Mouse (Mus musculus) layer of hippocampus, postnatal 14 days (tissue): ENCODE measurements around the gene B3gnt3. TPM values are rescaled to one million over a fixed set of nuclear protein-coding genes. Genes with fewer than 3 reads are reported as not detected.
"Not testable (repeated sequence)": the region's sequence is repeated elsewhere in the genome, so short reads cannot be mapped to it uniquely, and the experiment has no call there.

ENCODE experiments used
- DNase-seq, 2 experiments: peaks; one replicate each; pipeline ENCODE4 v3.0.0; 2021 to 2022; ENCODE audit warnings: low spot score in 2 of 2, mixed read lengths in 1 of 2
- long read RNA-seq, 2 experiments: library from polyadenylated mRNA; stranded (forward); transcript quantifications; one replicate each; pipeline ENCODE4 v2.0.0; 2021
- total RNA-seq, 2 experiments: library from RNA; stranded (reverse); gene quantifications; 2 replicates each; pipeline ENCODE4 v1.2.3; 2021

Gene B3gnt3
- under 1 TPM; 0.23 to 0.48 TPM for total RNA-seq
- long read RNA-seq, experiment 1, partial matches to known transcripts: 0 of 1 reads
- long read RNA-seq, experiment 1, other reads (novel, unspliced or antisense): 0 of 1 reads
- long read RNA-seq, experiment 2, partial matches to known transcripts: 0 of 1 reads
- long read RNA-seq, experiment 2, other reads (novel, unspliced or antisense): 1 of 1 reads

DNA sequence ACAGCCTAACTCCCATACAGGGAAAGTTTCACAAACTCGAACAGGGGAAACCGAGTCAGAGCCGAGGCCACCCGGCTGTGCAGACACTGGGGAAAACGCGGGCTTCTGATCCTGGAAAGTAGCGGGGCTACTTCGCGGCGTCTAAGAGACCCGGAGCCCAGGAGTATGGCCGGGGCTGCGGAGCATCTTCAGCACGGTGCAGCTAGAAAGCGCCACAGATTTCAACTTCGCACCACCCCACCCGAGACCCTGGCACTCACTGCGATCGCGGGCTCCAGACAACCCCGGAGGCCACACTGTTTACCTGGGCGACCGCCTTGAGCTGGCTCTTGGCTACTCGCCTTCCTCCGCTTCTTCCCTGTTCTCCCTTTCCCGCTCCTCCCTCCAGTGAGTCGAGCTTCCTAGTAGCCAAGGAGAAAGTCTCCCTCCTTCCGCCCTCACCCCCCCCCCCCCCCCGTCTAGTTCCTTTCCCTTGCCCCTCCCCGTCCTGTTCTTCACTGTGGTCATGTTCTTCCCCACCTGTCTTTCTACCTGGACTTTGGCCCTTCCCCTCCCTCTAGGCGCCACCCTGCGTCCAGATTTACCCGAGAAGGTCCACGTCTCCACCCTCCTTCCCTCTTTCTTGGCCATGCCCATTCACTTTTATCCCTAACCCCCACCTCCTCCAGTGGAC lies at the start of gene B3gnt3:
B3gnt3 (minus strand) TSS at position 376 of the 673 bp plus-strand sequence.
- DNase-seq: no peak

DNA sequence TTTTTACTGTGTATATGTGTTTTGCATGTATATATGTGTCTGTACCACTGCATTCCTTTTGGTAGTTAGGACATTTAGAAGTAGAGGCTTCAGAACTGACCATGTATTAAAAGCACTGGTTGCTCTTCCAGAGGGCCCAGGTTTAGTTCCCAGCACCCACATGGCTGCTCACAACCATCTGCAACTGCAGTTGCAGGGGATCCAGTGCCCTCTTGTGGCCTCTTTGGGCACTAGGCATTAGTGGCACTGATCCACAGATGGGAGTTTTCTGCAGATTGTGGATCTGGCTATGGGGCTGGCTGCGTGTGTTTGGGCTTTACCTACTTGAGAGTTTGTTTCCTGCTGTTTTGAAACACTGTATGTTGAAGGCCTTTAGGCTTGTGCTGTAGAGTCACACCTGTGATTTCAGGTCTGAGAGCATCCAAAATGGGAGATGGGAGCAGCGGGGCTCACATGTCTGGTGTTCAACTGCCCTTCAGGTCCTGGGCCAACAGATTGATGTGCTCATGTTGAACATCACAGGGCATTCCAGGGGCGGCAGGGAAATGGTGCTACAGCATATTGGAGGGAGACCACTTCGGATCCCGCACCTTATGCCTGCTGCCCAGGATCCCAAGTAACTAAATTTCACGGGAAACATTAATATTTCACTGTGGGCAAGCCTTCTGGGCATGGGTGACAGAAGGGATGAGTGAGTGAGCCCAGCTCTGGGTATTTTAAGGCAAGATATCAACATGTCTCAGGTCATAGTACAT lies 47.9 kb upstream of the B3gnt3 start:
- not testable (repeated sequence) for DNase-seq

DNA sequence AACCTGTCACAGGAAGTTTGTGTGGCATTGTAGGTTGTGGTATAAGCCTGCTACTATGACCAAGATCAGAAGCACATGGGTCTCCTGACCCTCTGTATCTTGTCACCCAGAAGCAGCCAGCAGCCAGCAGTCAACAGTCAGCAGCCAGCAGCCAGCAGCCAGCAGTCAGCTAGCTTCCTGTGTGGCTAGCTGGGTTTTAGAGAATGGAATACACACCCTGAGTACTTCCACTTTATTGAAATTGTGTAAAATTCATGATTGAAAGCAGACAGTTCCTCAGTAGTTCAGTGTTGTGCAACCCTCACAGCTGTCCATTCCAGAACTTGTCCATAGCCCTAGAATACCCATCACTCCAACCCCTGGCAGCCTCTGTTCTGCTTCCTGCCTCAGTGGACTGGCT lies 45.5 kb upstream of the B3gnt3 start:
- not testable (repeated sequence) for DNase-seq

DNA sequence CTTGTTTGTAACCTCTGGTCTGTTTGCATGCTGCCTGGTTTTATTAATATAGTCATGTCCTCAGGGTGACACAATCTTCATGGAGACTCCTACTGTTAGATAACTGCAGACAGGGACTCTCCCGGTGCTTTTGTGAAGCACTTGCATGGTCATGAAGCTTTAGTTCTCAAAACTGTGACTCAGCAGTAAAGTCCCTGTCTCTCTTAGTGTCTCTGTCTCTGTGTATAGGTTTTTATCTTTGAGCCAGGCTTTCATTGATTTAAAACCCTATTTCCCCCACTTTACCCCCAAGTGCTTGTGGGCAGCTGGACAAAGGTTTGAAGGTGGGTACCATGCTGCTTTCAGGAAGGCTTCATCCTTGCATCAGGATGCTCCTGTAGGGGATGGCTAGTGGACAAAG lies 43.7 kb upstream of the B3gnt3 start:
- DNase-seq: no peak

DNA sequence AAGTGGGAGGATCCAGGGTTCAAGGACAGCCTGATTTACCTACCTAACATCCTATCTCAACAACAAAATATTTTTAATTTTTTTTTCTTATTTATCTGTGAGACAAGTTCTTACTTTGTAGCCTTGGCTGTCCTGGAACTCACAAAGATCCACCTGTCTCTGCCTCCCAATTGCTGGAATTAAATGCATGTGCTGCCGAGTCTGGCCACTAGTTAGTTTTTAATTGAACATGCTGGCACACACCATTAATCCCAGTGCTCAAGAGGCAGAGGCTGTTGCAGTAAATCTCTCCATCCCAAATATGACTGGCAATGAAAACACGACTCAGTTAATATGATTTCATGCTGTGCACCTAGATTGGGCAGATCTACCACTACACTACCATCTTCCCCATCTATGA lies 41.2 kb upstream of the B3gnt3 start:
- DNase-seq: no peak

DNA sequence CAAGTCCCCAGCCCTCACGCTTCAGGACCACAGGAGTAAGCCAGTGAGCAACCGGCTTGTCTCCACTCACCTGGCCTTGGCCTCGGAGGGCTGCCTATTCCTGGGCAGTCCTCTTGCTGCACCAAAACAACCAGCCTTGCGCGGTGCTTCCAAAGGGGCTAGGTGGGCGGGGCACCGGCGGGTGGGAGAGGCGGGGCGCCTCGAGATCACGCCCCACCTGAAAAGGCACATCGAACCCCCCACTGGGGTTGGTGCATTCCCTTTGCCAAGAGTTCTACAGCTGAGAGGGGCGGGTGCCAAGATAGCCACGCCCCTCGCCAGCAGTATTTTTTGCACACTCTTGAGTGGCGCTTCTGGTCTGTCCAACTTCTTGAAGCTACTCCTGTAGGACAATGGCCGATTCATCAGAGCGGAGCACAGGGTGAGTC lies 40.1 kb upstream of the B3gnt3 start:
- no peak for DNase-seq

DNA sequence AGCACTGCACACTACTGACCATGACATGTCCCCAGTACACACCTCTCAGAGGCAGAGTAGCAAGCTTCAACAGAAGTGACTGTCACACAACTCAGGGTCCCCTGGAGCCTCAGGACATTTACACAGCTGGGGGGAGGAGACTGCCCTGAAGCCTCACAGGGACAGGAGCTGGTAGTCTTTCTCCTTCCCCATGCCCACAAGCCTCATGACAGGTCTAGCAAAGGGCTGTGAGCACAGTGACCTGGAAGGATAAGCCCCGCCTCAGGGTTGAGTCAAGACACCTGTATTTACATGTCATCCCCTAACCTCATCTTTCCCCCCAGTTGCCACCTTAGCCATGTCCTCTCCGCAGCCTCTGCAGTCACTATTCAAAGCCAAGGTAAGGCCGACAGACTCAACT lies 39.6 kb upstream of the B3gnt3 start:
- DNase-seq: no peak

DNA sequence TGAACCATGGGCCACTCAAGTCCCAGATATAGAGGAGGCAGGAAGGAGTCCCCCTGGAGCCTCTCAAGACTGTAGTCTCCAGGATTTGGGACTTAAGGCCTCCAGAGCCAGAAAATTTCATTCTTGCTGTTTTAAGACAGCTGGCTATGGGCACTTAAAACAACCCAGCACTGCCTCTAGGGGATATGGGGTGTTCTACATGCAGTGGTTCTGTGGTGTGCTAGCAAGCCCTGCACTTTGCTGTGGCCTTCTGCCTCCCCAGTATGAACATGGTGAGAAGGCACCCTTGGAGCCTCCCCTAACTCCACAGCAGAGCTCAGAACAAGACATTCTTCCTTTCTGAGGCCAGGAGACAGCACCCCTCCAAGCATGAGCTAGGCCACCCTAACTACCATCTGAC lies 36.7 kb upstream of the B3gnt3 start:
- not testable (repeated sequence) for DNase-seq

DNA sequence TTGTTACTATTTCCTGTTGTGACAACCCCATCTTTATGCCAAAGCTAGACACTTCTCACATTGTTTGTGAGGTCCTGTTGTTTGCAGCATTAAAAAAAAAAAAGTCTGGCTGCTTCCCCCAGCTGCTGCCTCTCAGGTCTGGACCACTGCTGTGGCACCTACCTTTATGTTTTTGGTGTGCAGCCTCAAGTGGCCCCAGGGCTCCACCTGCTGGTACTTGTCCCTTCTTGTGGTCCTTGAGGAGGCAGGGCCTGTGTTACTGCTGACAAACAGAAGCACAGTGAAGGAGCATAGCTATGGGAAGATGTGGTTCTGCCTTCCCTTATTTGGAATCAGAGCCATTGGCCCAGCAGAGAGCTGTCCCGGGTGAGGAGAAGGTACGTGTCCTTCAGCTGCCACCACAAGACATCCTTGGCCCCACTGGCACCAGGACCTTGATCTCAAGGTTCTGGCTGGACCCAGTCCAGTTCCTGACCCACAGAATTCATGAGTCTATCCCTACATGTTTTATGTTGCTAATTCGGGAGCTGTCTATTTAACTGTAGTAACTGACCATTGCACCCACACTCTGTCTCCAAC lies 30.2 kb upstream of the B3gnt3 start:
- DNase-seq: no peak

DNA sequence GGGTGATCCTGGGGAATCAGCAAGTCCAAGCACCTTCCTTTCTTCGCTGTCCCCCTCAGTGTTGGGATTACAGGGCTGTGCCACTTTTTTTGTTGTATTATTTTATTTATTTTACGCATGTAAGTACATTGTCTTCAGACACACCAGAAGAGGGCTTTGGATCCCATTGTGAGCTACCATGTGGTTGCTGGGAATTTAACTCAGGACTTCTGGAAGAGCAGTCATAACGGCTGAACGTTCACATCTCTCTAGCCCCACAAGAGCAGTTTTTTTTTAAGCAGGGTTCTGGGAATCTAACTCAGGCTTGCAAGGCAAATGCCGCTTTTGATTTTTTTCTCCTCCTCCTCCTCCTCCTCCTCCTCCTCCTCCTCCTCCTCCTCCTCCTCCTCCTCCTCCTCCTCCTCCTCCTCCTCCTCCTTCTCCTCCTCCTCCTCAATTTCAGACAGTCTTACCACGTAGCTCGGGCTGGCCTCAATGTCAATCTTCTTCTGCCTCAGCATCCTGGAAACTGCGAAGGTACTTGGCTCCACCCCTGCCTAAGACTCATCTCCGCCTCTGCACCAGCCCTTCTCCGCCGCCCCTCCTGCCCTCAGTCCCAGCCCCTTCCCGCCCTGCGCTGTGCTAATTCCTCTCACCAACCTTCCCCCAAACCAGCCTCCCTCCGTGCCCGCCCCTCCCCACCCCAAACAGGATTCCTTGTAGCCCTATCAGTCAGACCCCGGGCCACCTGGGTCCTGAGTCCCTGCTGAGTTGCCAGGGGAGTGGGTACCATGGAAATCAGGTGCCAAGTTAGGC lies 27.4 kb upstream of the B3gnt3 start:
- no peak for DNase-seq

DNA sequence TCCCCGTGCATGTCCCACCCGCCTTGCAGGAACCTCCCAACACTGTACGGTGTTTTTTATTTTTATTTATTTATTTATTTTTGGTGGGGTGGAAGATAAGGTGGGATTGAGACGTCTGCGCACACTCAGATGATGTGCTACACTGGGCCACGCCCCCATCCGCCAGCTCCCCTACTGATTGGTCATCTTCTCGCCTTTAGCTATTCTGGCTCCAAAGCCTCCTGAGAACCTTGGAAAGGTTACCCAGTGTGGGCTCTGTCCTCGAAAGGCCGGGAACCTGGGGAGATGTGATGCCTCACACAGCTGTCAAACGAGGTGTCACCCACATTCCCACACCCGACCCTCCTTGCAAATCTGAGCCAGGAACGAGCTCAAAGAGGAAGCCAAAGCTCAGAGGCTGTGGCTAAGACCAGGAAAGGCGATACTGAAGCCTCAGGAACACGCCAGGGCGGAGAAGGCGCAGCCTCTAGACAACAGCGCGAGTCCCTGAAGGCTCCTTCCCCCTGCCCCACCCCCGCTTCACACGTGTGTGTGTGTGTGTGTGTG lies 26.7 kb upstream of the B3gnt3 start:
- no peak for DNase-seq

DNA sequence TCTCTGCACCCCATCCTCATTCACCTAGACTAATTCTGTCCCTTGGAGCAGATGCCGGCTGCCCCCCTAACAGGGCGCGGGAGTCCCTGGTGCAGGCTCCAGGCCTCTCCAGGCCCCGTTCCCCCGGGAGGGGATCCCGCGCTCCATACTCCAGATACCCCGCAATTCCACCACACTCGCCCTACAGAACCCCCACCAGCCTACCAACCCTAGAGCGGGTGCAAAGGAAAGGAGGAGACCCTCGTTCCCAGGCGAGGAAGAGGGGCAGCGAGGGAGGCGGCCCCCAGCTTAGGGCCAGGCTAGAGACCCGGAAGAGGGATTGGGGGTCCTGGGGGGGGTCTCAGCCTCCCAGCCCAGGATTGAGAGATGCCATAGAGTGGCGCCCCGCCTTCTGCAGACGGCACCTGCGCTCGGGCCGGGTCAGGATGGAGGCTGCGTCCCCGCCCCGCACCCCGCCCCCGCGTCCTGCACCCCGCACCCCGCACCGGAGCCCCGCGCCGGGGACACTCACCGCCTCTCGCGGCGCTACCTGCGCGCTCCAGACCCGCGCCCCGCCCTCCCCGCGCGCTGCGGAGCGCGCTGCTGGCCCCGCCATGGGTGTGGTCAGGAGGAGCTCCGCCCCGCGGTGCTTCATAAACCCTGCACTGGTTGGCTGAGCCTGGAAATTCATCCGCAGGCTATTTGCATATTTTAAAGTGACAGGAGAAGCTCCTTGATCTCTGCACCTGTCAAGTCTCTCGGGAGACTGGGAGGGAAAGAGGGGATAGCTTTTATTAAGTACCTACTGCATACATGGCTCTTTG lies 23.7 kb upstream of the B3gnt3 start, which contains the start of gene Fcho1:
Fcho1 (minus strand) TSS at position 595 of the 803 bp plus-strand sequence.
- DNase-seq: peak; percentile 62 to 86

DNA sequence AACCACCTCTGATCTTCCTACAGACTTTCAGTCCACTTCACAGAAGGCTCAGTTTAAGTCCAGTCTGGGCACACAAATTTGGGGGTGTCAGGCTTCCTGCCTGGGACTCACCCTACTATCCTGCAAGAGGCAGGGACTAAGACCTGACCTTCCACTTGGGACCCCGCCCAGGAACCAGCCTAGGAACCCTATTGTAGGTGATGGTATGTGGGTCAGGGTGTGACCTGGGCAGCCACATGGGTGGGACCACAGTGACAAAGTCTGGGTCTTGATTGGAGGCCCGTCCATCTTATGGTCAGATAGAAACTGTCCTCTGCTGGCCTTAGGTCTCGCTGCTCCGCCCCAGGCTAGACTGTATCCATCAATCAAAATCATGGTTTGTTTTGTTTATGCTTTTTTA lies 22.8 kb upstream of the B3gnt3 start:
- DNase-seq: no peak

DNA sequence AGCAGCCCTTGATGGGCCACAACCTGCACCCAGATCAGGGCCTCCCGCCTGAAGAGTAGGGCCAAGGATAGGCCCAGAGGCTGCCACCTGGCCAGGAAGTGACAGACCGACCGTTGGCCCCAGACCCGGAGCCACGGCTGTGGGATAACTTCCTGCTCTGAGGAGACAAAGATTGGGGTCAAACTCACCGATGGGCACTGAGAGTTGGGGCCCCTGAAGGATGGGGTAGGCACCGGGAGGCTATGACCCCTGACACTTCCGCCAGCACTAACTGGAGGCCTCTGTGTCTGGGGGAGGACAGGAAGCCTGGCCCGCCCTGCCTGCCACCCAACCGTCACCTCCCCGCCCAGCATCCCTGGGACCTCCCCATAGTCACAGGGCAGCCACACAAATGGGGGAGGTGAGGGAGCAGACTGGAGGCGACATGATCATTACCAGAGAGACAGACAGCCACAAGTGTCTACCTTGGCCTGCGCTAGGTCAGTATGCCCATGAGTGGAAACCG lies 21.5 kb upstream of the B3gnt3 start:
- no peak for DNase-seq

DNA sequence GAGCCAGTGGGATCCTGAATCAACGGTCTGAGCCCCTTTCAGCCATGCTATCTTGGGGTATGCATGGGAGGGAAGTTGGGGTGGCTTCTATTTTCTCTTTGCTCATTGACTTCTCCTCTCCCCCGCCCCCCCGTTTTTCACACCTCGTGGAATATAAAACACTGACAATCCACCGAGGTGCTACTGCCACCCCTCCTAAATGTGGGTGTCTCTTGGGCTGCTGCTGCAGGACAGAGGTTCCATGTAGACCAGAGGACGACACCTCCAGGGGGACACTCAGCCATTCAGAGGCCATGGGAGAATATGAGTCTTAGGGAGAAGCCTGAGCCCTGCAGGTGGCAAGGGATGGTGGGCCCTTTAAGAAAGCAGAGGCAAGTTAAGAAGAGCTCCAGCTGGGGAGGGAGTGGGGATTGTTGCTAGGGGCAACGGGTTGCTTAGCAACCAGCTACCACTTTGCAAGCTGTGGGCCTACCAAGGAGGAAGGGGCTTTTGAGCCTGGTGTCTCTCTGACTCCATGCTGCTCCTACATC lies 18.4 kb upstream of the B3gnt3 start:
- peak; percentile 74 to 76 for DNase-seq

DNA sequence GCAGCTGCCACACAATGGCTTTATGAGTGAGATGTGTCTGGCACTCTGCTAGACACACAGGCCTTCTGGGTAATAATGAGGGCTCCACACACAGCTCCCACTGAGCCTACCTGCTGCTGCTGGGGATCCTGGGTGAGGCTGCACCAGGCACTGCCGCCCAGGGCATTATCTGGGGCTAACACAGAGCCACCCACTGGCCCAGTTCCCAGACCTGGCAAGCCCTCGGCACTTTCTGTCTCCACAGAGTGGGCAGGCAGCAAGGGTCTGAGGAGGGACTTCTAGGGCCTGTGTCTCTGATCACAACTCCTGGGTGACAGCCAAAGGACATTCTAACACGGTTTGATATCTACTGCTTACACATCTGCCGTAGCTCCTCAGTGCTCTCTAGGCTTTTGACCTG lies 17.6 kb upstream of the B3gnt3 start:
- peak; percentile 69 to 70 for DNase-seq

DNA sequence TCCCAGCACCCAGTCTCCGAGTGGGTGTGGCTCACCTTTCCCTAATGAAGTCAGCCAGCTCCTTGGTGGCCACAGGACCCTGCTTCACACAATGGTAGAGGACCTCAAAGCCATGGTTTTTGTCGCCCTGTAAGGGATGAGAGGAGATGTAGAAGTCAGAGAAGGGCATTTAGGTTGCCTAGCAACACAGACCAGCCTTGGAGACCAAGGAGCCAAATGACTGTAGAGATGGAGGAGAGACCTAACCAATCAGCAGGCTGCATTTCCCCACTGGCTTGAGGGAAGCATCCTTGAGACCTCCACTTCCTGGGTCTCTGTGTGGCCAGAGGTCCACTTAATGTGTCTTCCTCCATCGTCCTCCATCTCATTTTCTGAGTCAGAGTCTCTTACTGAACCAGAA lies 16.7 kb upstream of the B3gnt3 start:
- no peak for DNase-seq

DNA sequence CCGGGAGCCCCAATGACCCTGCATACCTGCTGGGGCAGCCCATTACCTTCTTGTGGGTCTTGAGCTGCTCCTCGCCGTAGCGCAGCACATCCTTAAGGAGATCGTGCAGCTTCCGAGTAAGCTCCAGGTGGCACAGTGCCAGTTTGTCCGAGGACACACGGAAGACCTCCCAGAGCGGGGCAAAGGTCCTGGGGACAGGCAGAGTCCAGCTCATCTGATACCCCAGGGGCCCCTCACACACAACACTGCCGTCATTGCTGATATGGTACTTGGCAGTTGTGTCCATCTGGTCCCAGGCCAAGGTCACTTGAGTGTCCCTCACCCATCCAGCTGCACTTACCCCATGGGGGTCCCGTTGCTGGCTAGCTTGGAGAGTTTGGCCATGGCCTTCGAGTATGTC lies 15.5 kb upstream of the B3gnt3 start:
- DNase-seq: no peak

DNA sequence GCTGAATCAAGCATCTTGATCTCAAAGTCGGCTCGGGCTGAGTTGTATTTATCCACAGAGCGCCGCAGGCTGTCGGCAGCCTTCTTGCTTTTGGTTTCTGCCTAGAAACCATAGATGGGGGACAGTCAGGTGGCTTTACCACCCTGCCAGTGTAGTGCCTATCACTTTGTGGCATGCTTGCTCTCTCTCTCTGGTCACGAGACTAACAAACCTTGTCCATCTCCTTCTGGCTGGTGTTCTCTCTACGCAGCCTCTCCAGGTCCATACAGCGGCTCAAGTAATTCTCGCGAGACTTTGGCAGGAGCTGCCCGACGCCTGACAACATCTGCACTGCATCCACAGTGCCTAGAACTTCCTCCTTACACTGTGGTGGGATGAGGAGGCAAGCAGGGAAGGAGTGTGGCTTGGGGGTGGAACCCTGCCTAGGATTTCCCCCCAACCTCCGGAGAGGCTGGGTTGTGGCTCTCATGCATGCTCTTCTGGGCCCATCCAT lies 15.0 kb upstream of the B3gnt3 start:
- no peak for DNase-seq
